Mouse (Mus musculus): ENCODE data around the gene Ppp1r15a. TPM values are rescaled to one million over a fixed set of nuclear protein-coding genes. Genes with fewer than 3 reads are reported as not detected.
"Not testable (repeated sequence)": the region's sequence is repeated elsewhere in the genome, so short reads cannot be mapped to it uniquely, and the experiment has no call there.

The Ppp1r15a gene
- polyA plus RNA-seq, 1 experiment from 2014 or later = 21.4 TPM

- not testable (repeated sequence) for DNase-seq (ENCODE audit: low spot score); H3K4me3 ChIP-seq (replicated peaks; ENCODE audit: low read depth, low read length); H3K4me1 ChIP-seq (replicated peaks; ENCODE audit: insufficient read depth, low read length); H3K36me3 ChIP-seq (ENCODE audit: insufficient read depth, low read length); ATAC-seq (replicated peaks; ENCODE audit: low FRiP score, low read depth); H3K9ac ChIP-seq (ENCODE audit: low read depth, low read length); H3K4me2 ChIP-seq (ENCODE audit: low read length); H3K9me3 ChIP-seq (replicated peaks; ENCODE audit: low read length); H3K27me3 ChIP-seq (ENCODE audit: insufficient read depth, low read length); H3K27ac ChIP-seq
- 64% methylated on average over 5 of the region's 5 CpGs for WGBS
- TF ChIP-seq CTCF (IDR thresholded peaks at IDR 0.05; ENCODE audit: low read depth) = peak; percentile 52; the same call in 1 of the 2 replicates
These were observed 9.2 kb downstream of the Ppp1r15a start for GRCm38 (mm10) chr7:45516846-45517245.

GRCm38 (mm10) chr7:45515436-45515835 lies 10.6 kb downstream of the Ppp1r15a start:
- no peak for TF ChIP-seq CTCF (IDR thresholded peaks at IDR 0.05; ENCODE audit: low read depth)
- H3K4me3 ChIP-seq (replicated peaks; ENCODE audit: low read depth, low read length) = no peak overlapping the region

GRCm38 (mm10) chr7:45514411-45514810 lies 11.7 kb downstream of the Ppp1r15a start:
- H3K4me2 ChIP-seq (ENCODE audit: low read length) = no peak overlapping the region
- ATAC-seq (replicated peaks; ENCODE audit: low FRiP score, low read depth) = no peak
- peaks cover 4% of the 10 kb centered on the region; the same call in 1 of the 2 replicates for H3K4me1 ChIP-seq (replicated peaks; ENCODE audit: insufficient read depth, low read length)
- no peak for TF ChIP-seq CTCF (IDR thresholded peaks at IDR 0.05; ENCODE audit: low read depth)
- no peak overlapping the region for H3K4me3 ChIP-seq (replicated peaks; ENCODE audit: low read depth, low read length)
- 78% methylated on average over 7 of the region's 7 CpGs for WGBS
- H3K36me3 ChIP-seq (ENCODE audit: insufficient read depth, low read length) = no peaks in the 10 kb centered on the region
- H3K9me3 ChIP-seq (replicated peaks; ENCODE audit: low read length) = no peaks in the 10 kb centered on the region
- no peak overlapping the region for H3K27ac ChIP-seq
- H3K27me3 ChIP-seq (ENCODE audit: insufficient read depth, low read length) = no peaks in the 10 kb centered on the region
- H3K9ac ChIP-seq (ENCODE audit: low read depth, low read length) = no peak overlapping the region
- no peak for DNase-seq (ENCODE audit: low spot score)

More at GRCm38 (mm10) chr7:45515436-45515835, 10.6 kb downstream of the Ppp1r15a start:
- no peaks in the 10 kb centered on the region for H3K27me3 ChIP-seq (ENCODE audit: insufficient read depth, low read length)
- DNase-seq (ENCODE audit: low spot score) = no peak
- WGBS = 31% methylated on average over 16 of the region's 16 CpGs
- H3K4me1 ChIP-seq (replicated peaks; ENCODE audit: insufficient read depth, low read length) = 0 out of 2 replicates have a peak, but pooled peaks cover 2% of the 10 kb centered on the region
- no peaks in the 10 kb centered on the region for H3K36me3 ChIP-seq (ENCODE audit: insufficient read depth, low read length)
- no peak for ATAC-seq (replicated peaks; ENCODE audit: low FRiP score, low read depth)
- H3K9me3 ChIP-seq (replicated peaks; ENCODE audit: low read length) = no peaks in the 10 kb centered on the region
- no peak overlapping the region for H3K4me2 ChIP-seq (ENCODE audit: low read length)
- H3K27ac ChIP-seq = no peak overlapping the region
- H3K9ac ChIP-seq (ENCODE audit: low read depth, low read length) = 0 out of 2 replicates have a peak overlapping the region, but pooled peaks have one; percentile 8

- H3K27ac ChIP-seq = peak within 1 kb of the TSS; percentile 92
- H3K36me3 ChIP-seq (ENCODE audit: insufficient read depth, low read length) = no peaks in the 10 kb centered on the region
- H3K4me1 ChIP-seq (replicated peaks; ENCODE audit: insufficient read depth, low read length) = peaks cover 14% of the 10 kb centered on the region
- DNase-seq (ENCODE audit: low spot score) (peak; percentile 99), ATAC-seq (replicated peaks; ENCODE audit: low FRiP score, low read depth) (peak; percentile 88)
- no peak for TF ChIP-seq CTCF (IDR thresholded peaks at IDR 0.05; ENCODE audit: low read depth)
- peak within 1 kb of the TSS; percentile 79 for H3K4me2 ChIP-seq (ENCODE audit: low read length)
- peak within 1 kb of the TSS; percentile 75 for H3K9ac ChIP-seq (ENCODE audit: low read depth, low read length)
- WGBS = under 1% methylated on average over 44 of the region's 44 CpGs
- H3K27me3 ChIP-seq (ENCODE audit: insufficient read depth, low read length) = no peaks in the 10 kb centered on the region
- no peaks in the 10 kb centered on the region for H3K9me3 ChIP-seq (replicated peaks; ENCODE audit: low read length)
- H3K4me3 ChIP-seq (replicated peaks; ENCODE audit: low read depth, low read length) = peak within 1 kb of the TSS; percentile 69
These were observed 15.9 kb downstream of the Ppp1r15a start, which contains the start of gene Nucb1 for GRCm38 (mm10) chr7:45509912-45510787. Gene Nucb1, minus strand, starts transcription at chr7:45510406.

GRCm38 (mm10) chr7:45509181-45509882 lies 16.7 kb downstream of the Ppp1r15a start:
- Histone ChIP-seq H3K27ac (peak overlapping the region; percentile 92), H3K9me3 (replicated peaks; ENCODE audit: low read length) (no peaks in the 10 kb centered on the region), H3K4me3 (replicated peaks; ENCODE audit: low read depth, low read length) (peak overlapping the region; percentile 69), H3K36me3 (ENCODE audit: insufficient read depth, low read length) (no peaks in the 10 kb centered on the region), H3K27me3 (ENCODE audit: insufficient read depth, low read length) (no peaks in the 10 kb centered on the region), H3K4me2 (ENCODE audit: low read length) (peak overlapping the region; percentile 79), H3K4me1 (replicated peaks; ENCODE audit: insufficient read depth, low read length) (peaks cover 14% of the 10 kb centered on the region), H3K9ac (ENCODE audit: low read depth, low read length) (peak overlapping the region; percentile 75)
- 14% methylated on average over 19 of the region's 19 CpGs for WGBS
- ATAC-seq (replicated peaks; ENCODE audit: low FRiP score, low read depth) = 0 out of 2 replicates have a peak, but pooled peaks have one; percentile 3
- DNase-seq (ENCODE audit: low spot score) = no peak
- TF ChIP-seq CTCF (IDR thresholded peaks at IDR 0.05; ENCODE audit: low read depth) = no peak

- no peaks in the 10 kb centered on the region for H3K9me3 ChIP-seq (replicated peaks; ENCODE audit: low read length)
- H3K9ac ChIP-seq (ENCODE audit: low read depth, low read length) = peak overlapping the region; percentile 75; the same call in 1 of the 2 replicates
- no peak for TF ChIP-seq CTCF (IDR thresholded peaks at IDR 0.05; ENCODE audit: low read depth)
- H3K4me1 ChIP-seq (replicated peaks; ENCODE audit: insufficient read depth, low read length) = peaks cover 14% of the 10 kb centered on the region
- no peak overlapping the region for H3K27ac ChIP-seq
- 0 out of 2 replicates have a peak overlapping the region, but pooled peaks have one; percentile 69 for H3K4me3 ChIP-seq (replicated peaks; ENCODE audit: low read depth, low read length)
- ATAC-seq (replicated peaks; ENCODE audit: low FRiP score, low read depth) (no peak), DNase-seq (ENCODE audit: low spot score) (no peak)
- H3K36me3 ChIP-seq (ENCODE audit: insufficient read depth, low read length) = no peaks in the 10 kb centered on the region
- H3K4me2 ChIP-seq (ENCODE audit: low read length) = peak overlapping the region; percentile 79
- WGBS = 40% methylated on average over 6 of the region's 6 CpGs
- no peaks in the 10 kb centered on the region for H3K27me3 ChIP-seq (ENCODE audit: insufficient read depth, low read length)
These were observed 17.5 kb downstream of the Ppp1r15a start for GRCm38 (mm10) chr7:45508561-45508960.

Data from kidney, postnatal 0 days (tissue).